11 mouse cellular contexts compared by ENCODE assay signal in genomic region chr10:80658194-80658840, GRCm38 (mm10). TPM values are rescaled to one million over a fixed set of nuclear protein-coding genes. Genes with fewer than 3 reads are reported as not detected.
DNase-seq lines count a peak whose midpoint lies in the region; ATAC-seq and TF ChIP-seq lines count a peak whose summit lies in the region.
"Had no signal": no experiment of that assay in that cellular context is flagged by ENCODE, and none has a peak within 500 bp of the region (broad histone marks: within the 10 kb centered on the region; RNA-seq: fewer than 3 reads in every experiment).

No protein-coding gene starts in this region.

- H3K79me2 ChIP-seq in MEL (ENCODE audit: control insufficient read depth, insufficient read depth, low read length, poor library complexity), result peaks cover 8% of the 10 kb centered on the region

- no peak overlapping the region for H3K9ac ChIP-seq in limb, embryonic 12.5 days (replicated peaks)
- H3K9ac ChIP-seq in MEL (ENCODE audit: control insufficient read depth, low read depth, low read length, poor library complexity, severe bottlenecking), result peak overlapping the region; percentile 47
- H3K9ac ChIP-seq in liver, embryonic 14.5 days (replicated peaks), result no peak overlapping the region
- H3K9ac ChIP-seq: hindbrain, embryonic 12.5 days; kidney, embryonic 15.5 days had no signal

- no peaks in the 10 kb centered on the region for H3K27me3 ChIP-seq in limb, embryonic 12.5 days
- no peaks in the 10 kb centered on the region for H3K27me3 ChIP-seq in limb, embryonic 10.5 days (ENCODE audit: low read depth, poor library complexity, severe bottlenecking)
- no peaks in the 10 kb centered on the region for H3K27me3 ChIP-seq in MEL (ENCODE audit: control insufficient read depth in 1 of 2, insufficient read depth in 2 of 2, low read length in 2 of 2)
- no peaks in the 10 kb centered on the region for H3K27me3 ChIP-seq in liver, embryonic 14.5 days (ENCODE audit: control insufficient read depth, insufficient read depth, low read length)
- H3K27me3 ChIP-seq: hindbrain, embryonic 12.5 days; kidney, embryonic 15.5 days had no signal

- TF ChIP-seq EP300 in MEL (IDR thresholded peaks at IDR 0.05; ENCODE audit: low read depth in 1 of 2, low read length in 2 of 2), result no peak
- no peak for TF ChIP-seq EP300 in liver, embryonic 14.5 days (IDR thresholded peaks at IDR 0.05; ENCODE audit: low read depth)

- 85% methylated on average over 14 of the region's 14 CpGs for WGBS in limb, embryonic 12.5 days
- WGBS in limb, embryonic 10.5 days, result 89% methylated on average over 14 of the region's 14 CpGs
- 82% methylated on average over 14 of the region's 14 CpGs for WGBS in liver, embryonic 14.5 days (ENCODE audit: insufficient replicate concordance)

- H3K9me3 ChIP-seq in limb, embryonic 12.5 days, result no peaks in the 10 kb centered on the region
- H3K9me3 ChIP-seq in limb, embryonic 10.5 days (replicated peaks), result no peaks in the 10 kb centered on the region
- no peaks in the 10 kb centered on the region for H3K9me3 ChIP-seq in MEL (replicated peaks; ENCODE audit: insufficient read depth, low read length)
- no peaks in the 10 kb centered on the region for H3K9me3 ChIP-seq in liver, embryonic 14.5 days (ENCODE audit: control insufficient read depth, low read length)
- H3K9me3 ChIP-seq: hindbrain, embryonic 12.5 days; kidney, embryonic 15.5 days had no signal

- ATAC-seq in limb, embryonic 12.5 days (ENCODE audit: insufficient number of reproducible peaks, insufficient read depth, low FRiP score, low TSS enrichment, low read depth), result no peak
- ATAC-seq in liver, embryonic 14.5 days (ENCODE audit: insufficient read depth), result no peak
- ATAC-seq: lung, postnatal 0 days had no signal

- DNase-seq in limb, embryonic 10.5 days (ENCODE audit: low spot score), result no peak
- peak; percentile 51 to 58 for DNase-seq in CD8-positive naive resting alpha-beta T cell, adult 2 months (ENCODE audit: low read depth in 2 of 2, low spot score in 2 of 2)
- DNase-seq in MEL (ENCODE audit: low read depth, low spot score), result peak; percentile 81
- DNase-seq in liver, embryonic 14.5 days (ENCODE audit: low read depth in 3 of 3, low spot score in 3 of 3), result no peak
- no peak for DNase-seq in kidney, postnatal 36 days
- no peak for DNase-seq in gastrocnemius, postnatal 14 days

- no peak overlapping the region for H3K4me2 ChIP-seq in limb, embryonic 12.5 days
- H3K4me2 ChIP-seq in liver, embryonic 14.5 days (ENCODE audit: low read depth), result no peak overlapping the region
- H3K4me2 ChIP-seq: hindbrain, embryonic 12.5 days had no signal

- intact Hi-C loops in gastrocnemius, postnatal 14 days (cut with DNase I; ENCODE audit: low total_unique reads), result no loop called here

- 0 out of 2 replicates have a peak, but pooled peaks cover under 1% of the 10 kb centered on the region for H3K36me3 ChIP-seq in limb, embryonic 12.5 days
- H3K36me3 ChIP-seq in limb, embryonic 10.5 days, result no peaks in the 10 kb centered on the region; the same call in 1 of the 2 replicates
- H3K36me3 ChIP-seq in MEL (ENCODE audit: control insufficient read depth in 1 of 2, insufficient read depth in 2 of 2, low read length in 2 of 2), result peaks cover 0 to 9% of the 10 kb centered on the region in 2 experiments; a peak in 2 of 4 replicates
- no peaks in the 10 kb centered on the region for H3K36me3 ChIP-seq in liver, embryonic 14.5 days (replicated peaks; ENCODE audit: control insufficient read depth, insufficient read depth, low read depth)
- H3K36me3 ChIP-seq: hindbrain, embryonic 12.5 days; kidney, embryonic 15.5 days had no signal

- H3K27ac ChIP-seq in limb, embryonic 12.5 days, result 0 out of 2 replicates have a peak overlapping the region, but pooled peaks have one; percentile 7
- H3K27ac ChIP-seq in limb, embryonic 10.5 days, result no peak overlapping the region
- peak overlapping the region; percentile 81 for H3K27ac ChIP-seq in MEL (ENCODE audit: control insufficient read depth, low read depth, low read length)
- peak overlapping the region; percentile 48 for H3K27ac ChIP-seq in liver, embryonic 14.5 days
- H3K27ac ChIP-seq: left cerebral cortex, adult 2 months had no signal

- TF ChIP-seq CTCF in MEL (IDR thresholded peaks at IDR 0.05 in 2 of 3, conservative IDR thresholded peaks at IDR 0.05 in 1 of 3; ENCODE audit: control insufficient read depth in 1 of 3, insufficient read depth in 1 of 3, low read depth in 2 of 3, low read length in 3 of 3, poor library complexity in 1 of 3, severe bottlenecking in 1 of 3), result no peak
- TF ChIP-seq CTCF in liver, embryonic 14.5 days (IDR thresholded peaks at IDR 0.05; ENCODE audit: low read depth), result no peak

- no peak for TF ChIP-seq RAD21 in MEL (IDR thresholded peaks at IDR 0.05; ENCODE audit: low read depth, low read length)

- no peak overlapping the region for H3K4me3 ChIP-seq in limb, embryonic 12.5 days (replicated peaks)
- no peak overlapping the region for H3K4me3 ChIP-seq in limb, embryonic 10.5 days
- peak overlapping the region; percentile 27 to 40 for H3K4me3 ChIP-seq in MEL (ENCODE audit: control insufficient read depth in 1 of 2, insufficient read depth in 1 of 2, low read depth in 2 of 2, low read length in 2 of 2)
- no peak overlapping the region for H3K4me3 ChIP-seq in liver, embryonic 14.5 days (ENCODE audit: insufficient read depth in 1 of 2, low read depth in 2 of 2, low read length in 2 of 2)
- H3K4me3 ChIP-seq: hindbrain, embryonic 12.5 days; left cerebral cortex, adult 2 months had no signal

- peaks cover 41% of the 10 kb centered on the region for H3K4me1 ChIP-seq in limb, embryonic 12.5 days (replicated peaks)
- H3K4me1 ChIP-seq in limb, embryonic 10.5 days, result peaks cover 55% of the 10 kb centered on the region
- peaks cover 3 to 25% of the 10 kb centered on the region in 2 experiments for H3K4me1 ChIP-seq in MEL (ENCODE audit: control insufficient read depth in 1 of 2, insufficient read depth in 2 of 2, low read length in 2 of 2)
- H3K4me1 ChIP-seq in liver, embryonic 14.5 days (replicated peaks; ENCODE audit: control insufficient read depth in 2 of 2, insufficient read depth in 2 of 2, low read length in 1 of 2), result peaks cover 23 to 33% of the 10 kb centered on the region in 2 experiments

- TF ChIP-seq POLR2A in MEL (IDR thresholded peaks at IDR 0.05; ENCODE audit: control insufficient read depth in 1 of 2, insufficient read depth in 1 of 2, low read depth in 1 of 2, low read length in 2 of 2, poor library complexity in 1 of 2), result no peak; a peak in 1 of 4 replicates

RNA-seq across cellular contexts. Expression of gene Btbd2, which starts 1.4 kb away (rescaled TPM):
- 95.8 and 102 TPM in 2 replicates for polyA plus RNA-seq in limb, embryonic 12.5 days (2016; fragmentation: Nextera tagmentation; extraction: Ambion mirVana)
- polyA plus RNA-seq in limb, embryonic 10.5 days (2016; fragmentation: Nextera tagmentation; extraction: Ambion mirVana), result 84.9 and 98.6 TPM in 2 replicates
- 35.4 and 43.1 TPM in 2 replicates for total RNA-seq in MEL (2012; rRNA removed)
- 10 to 100 TPM in 1 of 2 experiments, not detected in 1; 81.8 TPM for polyA plus RNA-seq in MEL (2012; ENCODE audit: insufficient read depth in 1 of 2, insufficient read length in 2 of 2, low read depth in 1 of 2, low replicate concordance in 2 of 2, missing spikeins in 1 of 2)
- polyA plus RNA-seq in liver, embryonic 14.5 days (2012; rRNA removed), result 8.2 and 11.3 TPM in 2 replicates
- 8.6 and 12.0 TPM in 2 replicates for polyA plus RNA-seq in liver, embryonic 14.5 days (2014; fragmentation: Nextera tagmentation; extraction: Ambion mirVana)
- total RNA-seq in gastrocnemius, postnatal 14 days (2021), result 10 to 100 TPM; 30.1 to 34.4 TPM

RNA-seq across cellular contexts. Expression of gene Mknk2, which starts 19.6 kb away (rescaled TPM):
- polyA plus RNA-seq in limb, embryonic 12.5 days (2016; fragmentation: Nextera tagmentation; extraction: Ambion mirVana), result 122 and 124 TPM in 2 replicates
- 137 and 153 TPM in 2 replicates for polyA plus RNA-seq in limb, embryonic 10.5 days (2016; fragmentation: Nextera tagmentation; extraction: Ambion mirVana)
- total RNA-seq in MEL (2012; rRNA removed), result 68.6 and 87.1 TPM in 2 replicates
- polyA plus RNA-seq in MEL (2012; ENCODE audit: insufficient read depth in 1 of 2, insufficient read length in 2 of 2, low read depth in 1 of 2, low replicate concordance in 2 of 2, missing spikeins in 1 of 2), result 100 to 1,000 TPM in 1 of 2 experiments, 10 to 100 TPM in 1; 47.4 to 184 TPM
- 59.7 and 69.1 TPM in 2 replicates for polyA plus RNA-seq in liver, embryonic 14.5 days (2012; rRNA removed)
- 58.7 and 74.3 TPM in 2 replicates for polyA plus RNA-seq in liver, embryonic 14.5 days (2014; fragmentation: Nextera tagmentation; extraction: Ambion mirVana)
- total RNA-seq in gastrocnemius, postnatal 14 days (2021), result 100 to 1,000 TPM; 167 to 186 TPM

RNA-seq across cellular contexts. Expression of gene Csnk1g2, which starts 35.7 kb away (rescaled TPM):
- 239 and 260 TPM in 2 replicates for polyA plus RNA-seq in limb, embryonic 12.5 days (2016; fragmentation: Nextera tagmentation; extraction: Ambion mirVana)
- 237 and 255 TPM in 2 replicates for polyA plus RNA-seq in limb, embryonic 10.5 days (2016; fragmentation: Nextera tagmentation; extraction: Ambion mirVana)
- total RNA-seq in MEL (2012; rRNA removed), result 125 and 132 TPM in 2 replicates
- 100 to 1,000 TPM in 1 of 2 experiments, not detected in 1; 231 TPM for polyA plus RNA-seq in MEL (2012; ENCODE audit: insufficient read depth in 1 of 2, insufficient read length in 2 of 2, low read depth in 1 of 2, low replicate concordance in 2 of 2, missing spikeins in 1 of 2)
- polyA plus RNA-seq in liver, embryonic 14.5 days (2012; rRNA removed), result 46.9 and 51.3 TPM in 2 replicates
- polyA plus RNA-seq in liver, embryonic 14.5 days (2014; fragmentation: Nextera tagmentation; extraction: Ambion mirVana), result 25.5 and 27.0 TPM in 2 replicates
- total RNA-seq in gastrocnemius, postnatal 14 days (2021), result 100 to 1,000 TPM in 1 of 2 experiments, 10 to 100 TPM in 1; 94.3 to 105 TPM

RNA-seq across cellular contexts. Expression of gene Mob3a, which starts 43.5 kb away (rescaled TPM):
- polyA plus RNA-seq in limb, embryonic 12.5 days (2016; fragmentation: Nextera tagmentation; extraction: Ambion mirVana), result 51.1 and 51.7 TPM in 2 replicates
- polyA plus RNA-seq in limb, embryonic 10.5 days (2016; fragmentation: Nextera tagmentation; extraction: Ambion mirVana), result 48.2 and 54.7 TPM in 2 replicates
- total RNA-seq in MEL (2012; rRNA removed), result 38.3 and 38.7 TPM in 2 replicates
- polyA plus RNA-seq in MEL (2012; ENCODE audit: insufficient read depth in 1 of 2, insufficient read length in 2 of 2, low read depth in 1 of 2, low replicate concordance in 2 of 2, missing spikeins in 1 of 2), result 10 to 100 TPM in 1 of 2 experiments, not detected in 1; 63.4 TPM
- polyA plus RNA-seq in liver, embryonic 14.5 days (2012; rRNA removed), result 13.0 and 15.8 TPM in 2 replicates
- 14.2 and 16.0 TPM in 2 replicates for polyA plus RNA-seq in liver, embryonic 14.5 days (2014; fragmentation: Nextera tagmentation; extraction: Ambion mirVana)
- 1 to 10 TPM; 5.5 to 7.4 TPM for total RNA-seq in gastrocnemius, postnatal 14 days (2021)

RNA-seq across cellular contexts. Expression of gene Izumo4, which starts 43.7 kb away (rescaled TPM):
- polyA plus RNA-seq in limb, embryonic 12.5 days (2016; fragmentation: Nextera tagmentation; extraction: Ambion mirVana), result 12.5 and 16.5 TPM in 2 replicates
- polyA plus RNA-seq in limb, embryonic 10.5 days (2016; fragmentation: Nextera tagmentation; extraction: Ambion mirVana), result 8.6 and 10.8 TPM in 2 replicates
- 1.0 and 1.5 TPM in 2 replicates for total RNA-seq in MEL (2012; rRNA removed)
- 1 to 10 TPM in 1 of 2 experiments, not detected in 1; 3.8 TPM for polyA plus RNA-seq in MEL (2012; ENCODE audit: insufficient read depth in 1 of 2, insufficient read length in 2 of 2, low read depth in 1 of 2, low replicate concordance in 2 of 2, missing spikeins in 1 of 2)
- polyA plus RNA-seq in liver, embryonic 14.5 days (2012; rRNA removed), result 9.9 and 11.3 TPM in 2 replicates
- polyA plus RNA-seq in liver, embryonic 14.5 days (2014; fragmentation: Nextera tagmentation; extraction: Ambion mirVana), result 4.0 and 6.0 TPM in 2 replicates
- 1 to 10 TPM; 3.2 to 3.5 TPM for total RNA-seq in gastrocnemius, postnatal 14 days (2021)

Comparison
In these comparisons a context has a peak if more than half of its experiments do, and no peak if none do; other contexts are left out.
1. H3K4me3 ChIP-seq: peak in MEL (2 of 2); none in limb, embryonic 12.5 days (single experiment), limb, embryonic 10.5 days (single experiment) and liver, embryonic 14.5 days (0 of 2).
2. DNase-seq: peak in CD8-positive naive resting alpha-beta T cell, adult 2 months (2 of 2) and MEL (single experiment); none in limb, embryonic 10.5 days (single experiment), liver, embryonic 14.5 days (0 of 3), kidney, postnatal 36 days (0 of 2) and gastrocnemius, postnatal 14 days (single experiment).